ENCODE assay signal across 8 mouse cellular contexts in genomic region chr8:106138616-106139015, GRCm38 (mm10). TPM values are rescaled to one million over a fixed set of nuclear protein-coding genes. Genes with fewer than 3 reads are reported as not detected.
DNase-seq lines count a peak whose midpoint lies in the region; ATAC-seq and TF ChIP-seq lines count a peak whose summit lies in the region.

No protein-coding gene starts in this region.

- WGBS in forebrain, embryonic 15.5 days: 18% methylated on average over 7 of the region's 7 CpGs
- 18% methylated on average over 7 of the region's 7 CpGs for WGBS in liver, embryonic 14.5 days (ENCODE audit: insufficient replicate concordance)

- H3K27me3 ChIP-seq in forebrain, embryonic 15.5 days: peaks cover 57% of the 10 kb centered on the region
- H3K27me3 ChIP-seq in liver, embryonic 14.5 days (ENCODE audit: control insufficient read depth, insufficient read depth, low read length): peaks cover 55% of the 10 kb centered on the region

- ATAC-seq in forebrain, embryonic 15.5 days (replicated peaks): no peak
- ATAC-seq in liver, embryonic 14.5 days (ENCODE audit: insufficient read depth): no peak
- no peak for ATAC-seq in CD4-positive, CD25-positive, alpha-beta regulatory T cell, adult 4 months

- TF ChIP-seq CTCF in liver, embryonic 14.5 days (IDR thresholded peaks at IDR 0.05; ENCODE audit: low read depth): no peak

- H3K9me3 ChIP-seq in forebrain, embryonic 15.5 days: no peaks in the 10 kb centered on the region
- no peaks in the 10 kb centered on the region for H3K9me3 ChIP-seq in liver, embryonic 14.5 days (ENCODE audit: control insufficient read depth, low read length)

- H3K27ac ChIP-seq in forebrain, embryonic 15.5 days (replicated peaks): no peak overlapping the region
- no peak overlapping the region for H3K27ac ChIP-seq in liver, embryonic 14.5 days

- no peak for TF ChIP-seq EP300 in liver, embryonic 14.5 days (IDR thresholded peaks at IDR 0.05; ENCODE audit: low read depth)

- peak overlapping the region; percentile 82 for H3K4me2 ChIP-seq in forebrain, embryonic 15.5 days (replicated peaks)
- peak overlapping the region; percentile 57 for H3K4me2 ChIP-seq in liver, embryonic 14.5 days (ENCODE audit: low read depth)

- peak; percentile 89 for DNase-seq in heart, adult 11 months
- DNase-seq in heart, adult 8-10 months (ENCODE audit: low spot score): no peak
- DNase-seq in 416B (ENCODE audit: low read depth): peak; percentile 21
- DNase-seq in liver, embryonic 14.5 days (ENCODE audit: low read depth in 3 of 3, low spot score in 3 of 3): no peak
- DNase-seq in cerebellum, postnatal 36 days: no peak
- no peak for DNase-seq in cerebellum, adult 11-12 months

- H3K36me3 ChIP-seq in forebrain, embryonic 15.5 days: no peaks in the 10 kb centered on the region
- H3K36me3 ChIP-seq in liver, embryonic 14.5 days (replicated peaks; ENCODE audit: control insufficient read depth, insufficient read depth, low read depth): no peaks in the 10 kb centered on the region

- H3K9ac ChIP-seq in forebrain, embryonic 15.5 days (replicated peaks): no peak overlapping the region
- no peak overlapping the region for H3K9ac ChIP-seq in liver, embryonic 14.5 days (replicated peaks)

- peaks cover 34% of the 10 kb centered on the region for H3K4me1 ChIP-seq in forebrain, embryonic 15.5 days
- H3K4me1 ChIP-seq in liver, embryonic 14.5 days (replicated peaks; ENCODE audit: control insufficient read depth in 2 of 2, insufficient read depth in 2 of 2, low read length in 1 of 2): peaks cover 0 to 2% of the 10 kb centered on the region in 2 experiments; a peak in 1 of 4 replicates

- H3K4me3 ChIP-seq in forebrain, embryonic 15.5 days: peak overlapping the region; percentile 47
- peak overlapping the region; percentile 46 to 62 for H3K4me3 ChIP-seq in liver, embryonic 14.5 days (ENCODE audit: insufficient read depth in 1 of 2, low read depth in 2 of 2, low read length in 2 of 2)

RNA-seq across cellular contexts. Expression of gene Esrp2, which starts 1.8 kb away (rescaled TPM):
- total RNA-seq in heart, adult 8-10 months (2022): under 1 TPM; 0.23 to 0.81 (median 0.42) TPM
- polyA plus RNA-seq in forebrain, embryonic 15.5 days (2015; fragmentation: Nextera tagmentation; extraction: Ambion mirVana): 0.06 and 0.23 TPM in 2 replicates
- 6.7 and 7.7 TPM in 2 replicates for polyA plus RNA-seq in liver, embryonic 14.5 days (2012; rRNA removed)
- 6.6 and 7.0 TPM in 2 replicates for polyA plus RNA-seq in liver, embryonic 14.5 days (2014; fragmentation: Nextera tagmentation; extraction: Ambion mirVana)
- polyA plus RNA-seq in CD4-positive, CD25-positive, alpha-beta regulatory T cell, adult 4 months (2017; shearing (Covaris generic)): not detected

RNA-seq across cellular contexts. Expression of gene Pla2g15, which starts 11.6 kb away (rescaled TPM):
- total RNA-seq in heart, adult 8-10 months (2022): 10 to 100 TPM in 1 of 4 experiments, 1 to 10 TPM in 3; 7.7 to 10.0 (median 9.4) TPM
- 16.6 and 20.1 TPM in 2 replicates for polyA plus RNA-seq in forebrain, embryonic 15.5 days (2015; fragmentation: Nextera tagmentation; extraction: Ambion mirVana)
- polyA plus RNA-seq in liver, embryonic 14.5 days (2012; rRNA removed): 2.8 and 2.9 TPM in 2 replicates
- 2.5 TPM in 2 replicates for polyA plus RNA-seq in liver, embryonic 14.5 days (2014; fragmentation: Nextera tagmentation; extraction: Ambion mirVana)
- 1 to 10 TPM; 4.8 to 7.7 TPM for polyA plus RNA-seq in CD4-positive, CD25-positive, alpha-beta regulatory T cell, adult 4 months (2017; shearing (Covaris generic))

RNA-seq across cellular contexts. Expression of gene Slc7a6, which starts 30.0 kb away (rescaled TPM):
- total RNA-seq in heart, adult 8-10 months (2022): 10 to 100 TPM in 1 of 4 experiments, 1 to 10 TPM in 3; 6.9 to 10.8 (median 9.6) TPM
- 62.2 and 69.2 TPM in 2 replicates for polyA plus RNA-seq in forebrain, embryonic 15.5 days (2015; fragmentation: Nextera tagmentation; extraction: Ambion mirVana)
- polyA plus RNA-seq in liver, embryonic 14.5 days (2012; rRNA removed): 3.8 TPM in 2 replicates
- 8.2 and 10.2 TPM in 2 replicates for polyA plus RNA-seq in liver, embryonic 14.5 days (2014; fragmentation: Nextera tagmentation; extraction: Ambion mirVana)
- polyA plus RNA-seq in CD4-positive, CD25-positive, alpha-beta regulatory T cell, adult 4 months (2017; shearing (Covaris generic)): 10 to 100 TPM; 28.6 to 43.7 TPM

Comparison
In these comparisons a context has a peak if more than half of its experiments do, and no peak if none do; other contexts are left out.
1. DNase-seq: peak in heart, adult 11 months (single experiment) and 416B (single experiment); none in heart, adult 8-10 months (single experiment), liver, embryonic 14.5 days (0 of 3), cerebellum, postnatal 36 days (0 of 2) and cerebellum, adult 11-12 months (single experiment).